Mouse (Mus musculus) lung, embryonic 16.5 days (tissue): ENCODE measurements at regions not wholly inside any gene's neighbourhood (a gene's known extent, or its start where the extent isn't known, plus 50 kb on each side); places are given as distances from the start of the nearest gene placed in this dataset.

ENCODE experiments used
- ATAC-seq: fragments of 200-750 bp; cut with Nextera tagmentation; 2 replicates; pipeline ENCODE4 v1.8.0; 2017; ENCODE audit warnings: low read depth, mild to moderate bottlenecking, moderate library complexity
- H3K27ac ChIP-seq: fragments of 300-500 bp; sonication (generic); 2 replicates; pipeline ENCODE4 v1.5.1; 2014; ENCODE audit warnings: mild to moderate bottlenecking, control low read depth, low read length
- H3K27me3 ChIP-seq: fragments of 300-500 bp; sonication (generic); 2 replicates; pipeline ENCODE4 v1.6.1; 2014; ENCODE audit warnings: low read depth, low read length, mixed read lengths; ENCODE audit not compliant: control insufficient read depth, insufficient read depth
- H3K36me3 ChIP-seq: fragments of 300-500 bp; sonication (generic); 2 replicates; pipeline ENCODE4 v1.6.1; 2014; ENCODE audit warnings: low read length; ENCODE audit not compliant: control insufficient read depth, insufficient read depth
- H3K4me1 ChIP-seq: fragments of 300-500 bp; sonication (generic); replicated peaks from 2 replicates; pipeline ENCODE4 v1.6.1; 2014; ENCODE audit warnings: low read length, mixed read lengths; ENCODE audit not compliant: control insufficient read depth, insufficient read depth
- H3K4me2 ChIP-seq: fragments of 300-500 bp; sonication (generic); 2 replicates; pipeline ENCODE4 v1.6.1; 2014; ENCODE audit warnings: low read depth, low read length, control low read depth
- H3K4me3 ChIP-seq: fragments of 300-500 bp; sonication (generic); 2 replicates; pipeline ENCODE4 v1.5.1; 2014; ENCODE audit warnings: mild to moderate bottlenecking, low read length, control low read depth
- H3K9ac ChIP-seq: fragments of 300-500 bp; sonication (generic); 2 replicates; pipeline ENCODE4 v1.6.1; 2014; ENCODE audit warnings: low read length, control low read depth
- H3K9me3 ChIP-seq: fragments of 300-500 bp; sonication (generic); 2 replicates; pipeline ENCODE4 v1.6.1; 2016; ENCODE audit warnings: low read length; ENCODE audit not compliant: control insufficient read depth
- WGBS: fragments of 180-500 bp; shearing (Covaris S2); extraction: QIAGEN DNeasy Blood & Tissue Kit; methylation state at CpG from one replicate; pipeline ENCODE4 v1.1.7; 2014; 5-methylcytosine and 5-hydroxymethylcytosine counted together

DNA sequence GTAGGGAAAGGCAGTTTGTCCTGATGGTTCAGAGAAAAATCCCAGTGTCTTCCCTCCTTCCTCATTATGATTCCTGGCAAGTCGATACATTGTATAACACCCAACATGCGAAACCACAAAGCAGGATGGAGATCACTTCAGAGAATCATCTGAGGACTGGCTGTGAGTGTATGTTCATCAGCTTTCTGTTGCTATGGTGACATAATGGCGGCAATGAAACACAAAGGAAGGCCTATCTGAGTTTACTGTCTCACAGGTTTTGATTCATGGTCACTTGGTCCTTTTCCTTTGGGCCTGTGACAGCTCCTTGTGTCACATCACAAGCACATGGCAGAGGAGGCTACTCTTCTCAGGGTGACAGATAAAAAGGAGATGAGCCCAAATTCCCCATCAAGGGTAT is 173.5 kb upstream of the Sp4 start:
- Histone ChIP-seq H3K4me2 (no peak overlapping the region), H3K4me3 (no peak overlapping the region), H3K9ac (no peak overlapping the region), H3K27me3 (no peaks in the 10 kb centered on the region), H3K27ac (no peak overlapping the region), H3K9me3 (no peaks in the 10 kb centered on the region), H3K4me1 (no peaks in the 10 kb centered on the region), H3K36me3 (no peaks in the 10 kb centered on the region)
- WGBS, result 79% methylated on average over 3 of the region's 3 CpGs
- ATAC-seq, result no peak

DNA sequence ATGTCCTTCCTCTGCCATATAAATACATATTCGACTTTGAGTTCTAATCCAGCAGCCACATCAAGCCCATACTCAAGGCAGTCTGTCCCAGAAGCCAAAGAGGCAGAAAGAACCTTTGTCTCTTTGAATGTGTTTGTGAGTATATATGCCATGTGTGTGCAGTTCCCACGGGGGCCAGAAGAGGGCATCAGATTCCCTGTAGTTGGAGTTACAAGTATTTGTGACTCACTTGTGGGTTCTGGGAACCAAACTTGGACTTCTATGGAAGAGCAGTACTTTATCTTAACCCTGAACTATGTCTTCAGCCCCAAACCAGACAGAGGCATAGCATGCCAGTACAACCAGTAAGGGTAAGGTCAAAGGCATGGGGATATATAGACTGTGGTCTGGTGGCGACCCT is 165.6 kb upstream of the Sp4 start:
- 78% methylated on average over 3 of the region's 3 CpGs for WGBS

DNA sequence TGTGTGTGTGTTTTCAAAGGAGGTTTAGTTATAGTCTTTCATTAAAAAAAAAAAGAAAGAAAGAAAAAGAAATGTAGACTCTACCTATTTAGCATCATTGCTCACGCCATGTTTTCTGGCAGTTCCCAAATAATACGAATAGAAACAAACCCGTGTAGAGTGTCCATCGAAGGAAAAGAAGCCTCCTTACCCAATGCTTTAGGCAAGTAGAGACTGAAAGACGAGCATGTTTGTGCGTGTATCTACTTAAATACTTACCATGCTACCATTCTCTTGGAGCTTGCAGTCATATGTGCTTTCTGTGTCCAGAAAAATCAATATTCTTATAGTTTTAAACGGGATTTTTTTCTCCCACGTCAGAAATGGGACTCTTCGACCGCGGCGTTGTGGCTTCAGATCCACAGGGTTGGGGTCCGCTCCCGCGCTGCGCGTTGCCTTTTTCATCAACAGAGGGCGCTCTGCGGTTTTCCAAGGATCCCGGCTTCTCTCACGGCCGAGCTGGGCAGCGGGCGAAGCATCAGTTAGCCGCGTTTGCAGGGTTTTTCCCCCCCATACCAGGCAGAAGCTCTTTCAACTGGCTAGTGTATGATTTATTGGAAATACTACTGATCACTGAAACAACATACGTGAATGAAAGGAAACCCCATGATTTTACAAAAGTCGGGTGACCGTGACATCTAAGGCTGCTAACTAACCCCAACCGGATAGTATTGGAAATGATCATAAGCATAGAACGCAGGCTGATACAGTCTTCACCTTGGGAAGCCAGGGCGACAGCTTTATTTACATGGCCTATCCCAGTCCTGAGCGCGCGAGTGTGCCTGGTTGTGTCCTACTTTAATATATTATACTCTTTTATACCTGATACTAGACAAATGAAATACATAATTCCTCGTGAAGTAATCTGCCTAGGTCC is 156.5 kb upstream of the Sp4 start:
- H3K27me3 ChIP-seq, result peaks cover 26% of the 10 kb centered on the region
- 0 out of 2 replicates have a peak overlapping the region, but pooled peaks have one; percentile 18 for H3K9ac ChIP-seq
- WGBS, result 9% methylated on average over 36 of the region's 36 CpGs
- peak overlapping the region; percentile 54 for H3K4me2 ChIP-seq
- peak overlapping the region; percentile 28 for H3K4me3 ChIP-seq
- no peaks in the 10 kb centered on the region for H3K9me3 ChIP-seq
- no peaks in the 10 kb centered on the region for H3K4me1 ChIP-seq
- ATAC-seq, result peak; percentile 82
- no peaks in the 10 kb centered on the region for H3K36me3 ChIP-seq
- H3K27ac ChIP-seq, result no peak overlapping the region

More for the DNA sequence above, 165.6 kb upstream of the Sp4 start:
- H3K9me3 ChIP-seq, result no peaks in the 10 kb centered on the region
- no peaks in the 10 kb centered on the region for H3K4me1 ChIP-seq
- no peak overlapping the region for H3K4me2 ChIP-seq
- no peaks in the 10 kb centered on the region for H3K27me3 ChIP-seq
- ATAC-seq, result no peak
- H3K9ac ChIP-seq, result no peak overlapping the region
- H3K27ac ChIP-seq, result no peak overlapping the region
- no peak overlapping the region for H3K4me3 ChIP-seq
- no peaks in the 10 kb centered on the region for H3K36me3 ChIP-seq

DNA sequence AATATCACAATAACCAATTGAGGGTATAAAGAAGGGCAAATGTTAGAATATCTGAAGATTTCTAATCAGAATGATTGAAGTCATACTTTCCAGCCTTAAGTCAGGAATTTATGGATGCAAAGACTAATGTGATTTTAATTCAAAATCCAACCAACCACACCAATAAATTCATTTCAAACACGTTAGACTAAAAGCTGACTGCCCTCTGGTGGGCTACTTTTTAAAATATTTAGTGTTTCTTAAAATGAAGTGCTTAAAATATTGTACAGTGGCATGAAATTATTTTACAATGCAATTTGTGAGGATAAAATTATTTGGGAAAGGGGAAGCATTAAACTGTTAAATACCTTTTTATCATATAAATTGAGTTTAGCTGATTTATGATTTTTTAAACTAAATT is 154.4 kb upstream of the Sp4 start:
- Histone ChIP-seq H3K9ac (no peak overlapping the region), H3K36me3 (no peaks in the 10 kb centered on the region), H3K27ac (no peak overlapping the region), H3K9me3 (no peaks in the 10 kb centered on the region), H3K4me2 (no peak overlapping the region), H3K4me1 (no peaks in the 10 kb centered on the region), H3K4me3 (no peak overlapping the region), H3K27me3 (peaks cover 26% of the 10 kb centered on the region)
- 16% methylated on average over 1 of the region's 1 CpGs for WGBS
- no peak for ATAC-seq

DNA sequence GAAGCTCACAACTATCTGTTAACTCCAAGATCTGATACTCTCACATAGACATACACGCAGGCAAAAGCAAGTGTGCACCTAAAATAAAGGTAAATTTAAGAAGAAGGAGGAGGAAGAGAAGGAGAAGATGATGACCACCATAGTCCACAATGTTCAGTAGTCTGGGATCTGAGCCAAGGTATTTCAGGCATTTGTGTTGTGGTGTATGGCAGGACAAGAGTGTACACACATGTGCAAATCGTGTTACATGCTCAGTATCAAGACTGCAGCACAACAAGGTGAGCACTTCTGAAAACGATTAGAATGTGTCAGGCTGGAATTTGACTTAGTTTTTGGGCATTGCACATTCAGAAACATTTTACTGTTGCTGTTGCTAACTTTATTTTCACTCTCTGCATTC is 138.4 kb upstream of the Sp4 start:
- WGBS, result 62% methylated on average over 3 of the region's 3 CpGs
- no peak overlapping the region for H3K9ac ChIP-seq
- H3K27me3 ChIP-seq, result no peaks in the 10 kb centered on the region
- H3K4me2 ChIP-seq, result no peak overlapping the region
- no peaks in the 10 kb centered on the region for H3K36me3 ChIP-seq
- no peak overlapping the region for H3K27ac ChIP-seq
- no peaks in the 10 kb centered on the region for H3K4me1 ChIP-seq
- ATAC-seq, result no peak
- no peak overlapping the region for H3K4me3 ChIP-seq
- H3K9me3 ChIP-seq, result no peaks in the 10 kb centered on the region

DNA sequence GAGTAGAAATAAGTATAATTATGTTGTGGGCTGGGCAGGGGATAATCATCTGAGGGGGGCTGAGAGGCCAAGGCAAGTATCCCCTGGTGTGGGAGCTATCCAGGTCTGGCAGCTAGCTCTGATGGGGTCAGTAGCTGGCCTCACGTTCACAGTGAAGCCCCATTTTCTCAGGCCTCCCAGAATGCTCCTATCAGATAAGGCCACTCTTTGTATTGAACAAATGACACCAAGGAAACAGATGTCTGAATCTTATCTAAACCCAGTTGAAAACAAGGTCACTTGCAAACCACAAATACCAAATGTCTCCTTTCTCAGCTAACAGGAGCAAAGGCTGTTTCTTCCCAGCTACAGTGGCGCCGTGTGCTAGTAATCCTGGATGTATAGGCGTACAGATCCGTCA is 137.6 kb upstream of the Sp4 start:
- no peak overlapping the region for H3K9ac ChIP-seq
- H3K27me3 ChIP-seq, result no peaks in the 10 kb centered on the region
- H3K36me3 ChIP-seq, result no peaks in the 10 kb centered on the region
- no peak for ATAC-seq
- H3K9me3 ChIP-seq, result no peaks in the 10 kb centered on the region
- no peak overlapping the region for H3K27ac ChIP-seq
- no peaks in the 10 kb centered on the region for H3K4me1 ChIP-seq
- WGBS, result 49% methylated on average over 5 of the region's 5 CpGs
- H3K4me3 ChIP-seq, result no peak overlapping the region
- H3K4me2 ChIP-seq, result no peak overlapping the region

DNA sequence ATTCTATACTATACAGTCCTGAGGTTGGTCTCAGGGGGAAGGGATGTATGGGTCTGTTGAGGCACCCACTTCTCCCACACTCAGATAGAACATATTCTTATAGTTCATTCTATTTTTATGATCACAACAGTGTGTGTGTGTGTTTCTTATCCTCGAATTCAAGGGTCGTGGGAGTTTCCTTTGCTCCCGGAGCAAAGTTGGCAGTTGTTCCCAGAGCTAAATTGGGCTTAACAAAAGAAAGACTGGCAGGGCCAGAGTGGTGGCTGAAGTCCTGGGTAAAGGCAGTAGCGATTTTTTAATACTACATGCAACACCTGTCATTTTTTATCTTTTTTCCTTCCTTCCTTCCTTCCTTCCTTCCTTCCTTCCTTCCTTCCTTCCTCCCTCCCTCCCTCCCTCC is 131.5 kb upstream of the Sp4 start:
- ATAC-seq, result no peak
- H3K9ac ChIP-seq, result no peak overlapping the region
- H3K36me3 ChIP-seq, result no peaks in the 10 kb centered on the region
- H3K4me2 ChIP-seq, result no peak overlapping the region
- H3K27ac ChIP-seq, result no peak overlapping the region
- 58% methylated on average over 4 of the region's 4 CpGs for WGBS
- no peaks in the 10 kb centered on the region for H3K4me1 ChIP-seq
- H3K4me3 ChIP-seq, result no peak overlapping the region
- no peaks in the 10 kb centered on the region for H3K9me3 ChIP-seq
- no peaks in the 10 kb centered on the region for H3K27me3 ChIP-seq

DNA sequence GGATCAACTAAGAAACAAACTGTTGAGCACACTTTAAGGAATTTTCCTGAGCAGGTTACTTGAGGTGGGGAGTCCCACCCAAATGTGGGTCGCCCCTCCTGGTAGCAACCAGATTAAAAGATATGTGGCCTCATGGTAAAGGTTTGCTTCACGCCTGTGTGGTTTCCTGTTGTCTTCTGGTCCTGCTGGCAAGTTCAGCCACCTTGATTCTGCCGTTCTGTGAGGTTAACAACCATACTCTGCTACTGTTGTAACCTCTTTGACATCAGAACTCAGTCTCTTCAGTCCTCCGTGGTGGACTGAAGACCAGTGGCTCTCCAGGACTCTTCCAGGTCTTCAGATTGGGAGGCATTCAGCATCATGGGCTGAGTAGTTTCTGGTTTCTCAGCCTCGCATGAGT is 127.1 kb upstream of the Sp4 start:
- Histone ChIP-seq H3K4me3 (no peak overlapping the region), H3K27me3 (no peaks in the 10 kb centered on the region), H3K27ac (no peak overlapping the region), H3K36me3 (no peaks in the 10 kb centered on the region), H3K9me3 (no peaks in the 10 kb centered on the region), H3K9ac (no peak overlapping the region), H3K4me1 (no peaks in the 10 kb centered on the region), H3K4me2 (no peak overlapping the region)
- no peak for ATAC-seq
- 62% methylated on average over 5 of the region's 5 CpGs for WGBS

DNA sequence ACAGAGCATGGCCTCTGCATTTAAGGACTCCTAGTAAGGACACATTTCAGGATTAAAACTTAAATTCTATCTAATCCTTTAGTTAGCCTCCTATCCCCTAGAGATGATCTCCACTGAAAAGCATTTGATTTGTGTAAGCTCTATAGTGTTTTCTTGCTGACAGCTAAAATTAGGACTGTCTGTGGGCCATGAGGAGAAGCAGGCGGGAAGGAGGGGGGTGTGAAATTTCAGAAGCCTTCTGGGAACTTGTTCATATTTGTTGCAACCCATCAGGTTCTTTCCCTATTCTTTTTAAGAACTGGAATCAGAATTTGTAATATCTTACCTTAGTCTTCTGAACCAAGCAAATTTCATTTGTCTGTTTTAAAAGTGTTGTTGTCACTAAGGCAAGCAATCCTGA is 114.7 kb upstream of the Sp4 start:
- no peaks in the 10 kb centered on the region for H3K9me3 ChIP-seq
- H3K4me1 ChIP-seq, result no peaks in the 10 kb centered on the region
- ATAC-seq, result no peak
- H3K27ac ChIP-seq, result no peak overlapping the region
- H3K36me3 ChIP-seq, result no peaks in the 10 kb centered on the region
- H3K4me2 ChIP-seq, result no peak overlapping the region
- H3K27me3 ChIP-seq, result no peaks in the 10 kb centered on the region
- no peak overlapping the region for H3K9ac ChIP-seq
- 86% methylated on average over 1 of the region's 1 CpGs for WGBS
- H3K4me3 ChIP-seq, result no peak overlapping the region
